Mouse (Mus musculus) T-helper 2 cell (primary cell): ENCODE measurements around the gene Capzb.

ENCODE experiments used
- in situ Hi-C: fragments of 300-600 bp; cut with MboI, MseI; formaldehyde crosslinking; loops from one replicate; pipeline ENCODE4 v1.15.1; 2025; ENCODE audit warnings: high pct_unique_total_duplicates

The Capzb gene

DNA sequence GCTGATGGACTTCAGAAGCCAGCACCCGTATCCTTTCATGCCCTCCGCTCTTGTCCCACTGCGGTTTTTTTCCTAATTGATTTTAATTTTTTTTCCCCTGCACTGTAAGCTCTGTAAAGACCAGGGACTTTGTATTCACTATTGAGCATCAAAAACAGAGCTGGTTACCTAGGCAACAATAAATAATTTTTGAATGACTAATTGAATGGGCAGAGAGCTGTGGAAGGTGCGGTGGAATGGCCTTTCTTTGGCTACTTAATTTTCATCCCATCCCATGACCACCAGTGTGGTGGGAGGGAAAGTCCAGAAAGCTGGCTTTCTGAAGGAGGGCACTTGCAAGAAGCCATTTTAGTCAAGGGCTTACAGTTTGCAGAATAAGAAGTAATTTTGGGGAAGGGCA is 41.6 kb downstream of the Capzb start:
- in situ Hi-C loops, result no loop called here

DNA sequence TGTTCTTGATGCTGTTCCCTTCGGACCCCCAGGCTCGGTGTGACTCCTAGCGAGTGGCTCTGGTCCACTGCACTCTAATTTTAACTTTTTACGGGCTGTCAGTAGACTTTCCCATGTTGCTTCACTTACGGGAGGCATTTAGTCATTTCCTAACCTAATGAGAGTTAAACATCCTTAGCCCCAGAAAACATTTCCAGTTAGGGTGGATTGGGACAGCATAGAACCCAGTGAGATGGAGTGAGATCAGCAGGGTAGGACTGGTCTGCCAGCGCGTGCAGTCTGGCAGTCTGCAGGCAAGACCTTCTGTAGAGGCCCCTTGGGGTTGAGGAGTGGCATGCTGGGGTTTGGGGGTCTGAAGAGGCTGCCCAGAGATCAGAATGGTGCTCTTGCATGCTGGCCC is 42.9 kb downstream of the Capzb start:
- in situ Hi-C loops, result no loop called here

DNA sequence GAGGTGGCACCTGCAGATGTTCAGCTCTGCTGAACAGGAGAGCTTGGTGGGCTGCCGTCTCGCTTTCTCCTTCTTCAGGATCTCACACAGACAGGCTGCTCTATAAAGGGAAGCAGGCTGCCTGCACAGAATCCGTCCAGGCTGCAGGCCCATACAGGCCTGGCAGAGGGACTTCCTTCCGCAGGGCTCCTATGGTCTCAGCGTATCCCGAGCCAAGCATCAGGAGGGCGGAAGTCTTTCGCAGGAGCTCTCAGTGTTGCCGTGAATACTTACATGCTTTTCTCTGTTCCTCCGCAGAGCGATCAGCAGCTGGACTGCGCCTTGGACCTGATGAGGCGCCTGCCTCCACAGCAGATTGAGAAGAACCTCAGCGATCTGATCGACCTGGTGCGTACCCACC is 45.9 kb downstream of the Capzb start:
- in situ Hi-C loops, result no loop called here

DNA sequence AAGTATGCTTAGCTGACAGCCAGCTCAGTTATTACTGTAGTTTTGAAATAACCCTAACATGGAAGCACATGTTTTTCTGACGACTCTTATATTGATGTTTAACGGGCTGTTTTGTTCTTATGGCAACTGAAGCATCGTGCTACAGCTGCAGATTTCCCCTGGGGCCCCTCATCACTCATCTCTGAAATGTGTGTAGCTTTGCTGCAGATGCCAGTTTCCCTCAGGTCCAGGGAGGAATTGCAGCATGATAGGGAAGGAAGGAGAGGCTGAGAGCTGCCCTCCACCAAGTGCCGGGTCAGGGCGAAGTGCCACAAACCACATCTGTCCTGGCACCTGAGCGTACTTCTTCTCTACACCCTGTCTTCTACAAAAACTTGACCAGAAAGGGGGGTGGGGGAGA is 47.6 kb downstream of the Capzb start:
- in situ Hi-C loops, result no loop called here

DNA sequence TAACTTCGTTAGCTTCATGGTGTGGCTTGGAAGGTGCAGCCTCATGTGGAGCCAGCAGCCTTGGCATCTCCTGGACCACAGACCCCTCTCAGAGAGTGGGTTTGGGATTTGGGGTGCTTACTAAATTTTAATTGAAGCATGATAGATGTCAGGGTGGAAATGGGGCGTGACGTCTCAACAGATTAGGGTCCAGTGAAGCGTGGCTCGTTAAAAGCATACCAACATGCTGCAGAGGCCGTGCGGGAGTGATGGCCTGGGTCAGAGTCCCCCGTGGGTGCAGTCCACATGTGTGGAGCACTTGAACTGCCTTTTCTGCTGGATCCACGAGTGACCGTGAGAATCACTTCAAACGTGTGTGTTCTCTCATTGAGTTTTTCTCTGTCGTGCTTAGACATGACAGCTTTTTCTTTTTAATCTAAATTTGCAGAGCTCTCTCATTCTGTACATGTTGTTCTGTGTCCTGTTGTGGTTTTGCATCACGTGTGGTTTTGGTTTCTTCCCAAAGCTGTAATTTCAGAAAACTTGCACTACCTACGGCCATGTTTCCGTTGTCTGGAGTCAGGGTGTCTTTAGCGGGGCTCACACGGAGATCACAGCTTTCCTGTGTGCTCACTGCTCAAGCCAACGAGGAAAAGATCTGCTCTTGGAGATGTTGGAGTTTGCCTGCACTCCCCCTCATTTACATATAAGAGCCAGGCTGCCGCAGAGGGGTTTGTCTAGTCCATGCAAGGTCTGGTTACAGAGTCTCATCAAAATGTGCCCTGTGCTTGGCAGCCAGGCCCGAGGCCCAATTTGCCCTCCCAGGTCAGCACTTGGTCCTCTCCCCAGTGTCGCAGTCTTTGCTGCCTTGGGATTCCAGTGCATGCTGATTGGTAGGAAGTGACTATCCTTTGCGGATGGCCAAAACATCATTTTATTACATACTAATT is 49.2 kb downstream of the Capzb start:
- in situ Hi-C loops, result no loop called here

DNA sequence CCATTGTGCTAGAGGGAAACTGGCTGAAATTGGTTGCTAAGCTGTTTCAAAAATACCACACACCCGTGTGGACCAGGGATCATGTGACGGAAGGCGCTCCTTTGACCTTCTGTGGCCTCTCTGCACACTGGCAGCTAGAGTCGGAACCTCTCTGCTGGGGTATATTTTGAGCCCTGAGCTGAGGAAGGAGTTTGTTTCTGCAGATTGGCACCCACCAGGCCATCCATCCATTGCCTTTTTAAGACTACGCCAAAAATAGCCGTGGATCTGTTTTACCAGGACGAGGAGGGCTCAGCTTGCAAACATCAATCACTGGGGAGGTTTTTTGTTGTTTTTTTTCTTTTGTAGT is 49.9 kb downstream of the Capzb start:
- in situ Hi-C loops, result no loop called here

DNA sequence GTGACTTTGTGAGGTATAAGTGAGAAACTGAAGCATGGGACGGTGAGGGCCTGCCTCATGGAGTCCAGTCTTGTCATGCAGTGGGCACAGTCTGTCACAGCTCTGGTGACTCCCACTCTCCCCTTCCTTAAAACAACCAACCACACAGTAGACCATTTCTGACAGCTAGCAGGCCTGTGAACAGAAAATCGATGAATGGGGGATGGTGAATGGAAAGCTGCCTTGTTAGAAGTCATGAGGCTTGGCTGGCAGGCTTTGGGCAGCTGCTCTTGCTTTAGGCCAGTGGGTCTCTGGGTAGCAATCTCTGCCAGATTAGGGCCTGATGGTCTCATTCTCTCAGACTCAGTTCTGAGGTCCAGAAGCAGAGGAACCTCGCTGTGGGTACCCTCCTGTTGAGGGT is 51.5 kb downstream of the Capzb start:
- in situ Hi-C loops, result no loop called here

DNA sequence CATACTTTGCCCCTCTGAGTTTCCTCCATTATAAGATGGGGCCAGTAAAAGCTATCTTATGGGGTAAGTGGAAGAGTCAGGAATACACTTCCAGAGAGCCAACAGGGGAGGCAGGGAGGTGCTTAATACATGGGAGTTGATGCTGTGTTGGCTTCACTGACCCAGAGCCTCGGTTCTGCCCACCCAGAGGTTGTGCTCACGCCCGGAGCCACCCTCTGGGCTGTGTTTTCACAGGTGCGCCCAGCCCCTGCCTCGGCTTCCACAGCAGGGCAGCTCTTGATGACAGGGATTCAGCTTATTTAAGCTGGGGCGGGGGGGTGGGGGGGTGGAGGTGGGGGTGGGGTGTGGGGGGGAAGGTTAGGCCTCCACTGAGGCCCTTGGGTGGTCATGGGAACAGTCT is 52.1 kb downstream of the Capzb start:
- in situ Hi-C loops, result no loop called here

DNA sequence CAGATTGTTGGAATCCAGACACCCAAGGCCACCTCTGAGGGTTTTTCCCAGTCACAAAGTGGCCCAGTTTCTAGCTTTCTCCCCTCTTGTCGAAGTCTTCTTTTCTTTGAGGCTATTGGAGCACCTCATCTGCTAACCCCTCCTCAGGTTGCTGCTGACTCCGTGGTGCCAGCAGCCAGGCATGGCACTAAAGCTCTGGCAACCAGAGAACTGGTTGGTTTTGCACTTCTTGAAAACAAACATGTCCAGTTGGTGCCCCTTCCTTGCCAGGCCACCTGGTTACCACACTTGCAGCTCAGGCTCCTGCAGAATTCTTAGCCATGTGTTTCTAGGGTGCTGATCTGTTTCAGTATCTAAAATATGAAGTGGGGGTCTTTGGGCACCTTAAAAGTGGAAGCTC is 52.8 kb downstream of the Capzb start:
- in situ Hi-C loops, result no loop called here

DNA sequence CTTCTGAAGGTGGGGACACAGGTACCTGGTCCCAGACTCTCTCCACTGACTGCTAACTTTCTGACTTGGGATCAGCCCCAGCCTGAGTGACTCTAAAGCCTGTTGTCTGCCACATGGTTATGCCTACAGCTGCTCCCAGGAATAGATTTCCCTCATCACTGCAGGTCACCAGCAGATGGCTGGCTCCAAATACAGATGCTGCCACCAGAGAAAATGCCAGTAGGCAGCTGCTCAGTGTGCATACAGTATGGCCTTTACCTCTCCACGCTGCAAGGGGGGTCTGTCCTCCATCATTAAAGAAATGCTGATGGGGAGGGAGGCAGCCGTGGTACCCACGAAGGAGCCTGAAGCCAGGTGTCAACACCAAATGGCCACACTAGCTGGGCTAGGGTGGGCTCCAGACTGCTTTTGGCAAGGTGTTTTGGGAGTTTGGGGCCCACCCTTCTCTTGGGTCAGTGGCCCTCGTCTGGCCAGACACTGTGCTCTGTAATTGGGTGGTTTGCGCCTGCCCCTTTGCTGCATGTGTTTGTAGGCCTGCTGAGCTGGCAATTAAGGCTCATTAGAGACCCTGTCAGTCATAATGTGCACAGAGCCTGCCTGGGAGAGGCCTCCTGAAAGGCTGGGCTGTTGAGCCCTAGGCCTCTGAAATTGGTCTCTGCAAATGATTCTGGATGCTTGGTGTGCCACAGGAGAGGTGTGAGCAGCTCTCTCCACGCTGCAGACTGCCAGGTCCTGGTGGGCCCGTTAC is 53.6 kb downstream of the Capzb start:
- in situ Hi-C loops, result no loop called here

DNA sequence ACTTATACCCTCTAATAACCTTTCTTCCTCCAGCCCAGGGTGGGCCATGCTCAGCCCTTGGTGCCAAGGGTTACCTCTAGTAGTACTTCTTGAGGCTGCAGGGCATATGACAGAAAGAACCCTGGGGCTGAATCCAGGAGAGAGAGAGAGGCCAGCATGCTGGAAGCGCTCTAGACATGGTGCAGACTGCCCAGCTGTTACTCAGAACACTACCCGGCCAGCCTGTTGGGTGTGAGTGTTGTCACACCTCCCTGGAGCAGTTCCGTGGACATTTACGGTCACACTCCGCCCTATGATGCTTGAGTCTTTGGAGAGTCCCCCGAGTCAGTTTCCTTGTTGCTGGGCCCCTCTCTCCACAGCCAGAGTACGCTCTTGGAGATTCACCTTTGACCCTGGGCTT is 55.3 kb downstream of the Capzb start:
- in situ Hi-C loops, result no loop called here

DNA sequence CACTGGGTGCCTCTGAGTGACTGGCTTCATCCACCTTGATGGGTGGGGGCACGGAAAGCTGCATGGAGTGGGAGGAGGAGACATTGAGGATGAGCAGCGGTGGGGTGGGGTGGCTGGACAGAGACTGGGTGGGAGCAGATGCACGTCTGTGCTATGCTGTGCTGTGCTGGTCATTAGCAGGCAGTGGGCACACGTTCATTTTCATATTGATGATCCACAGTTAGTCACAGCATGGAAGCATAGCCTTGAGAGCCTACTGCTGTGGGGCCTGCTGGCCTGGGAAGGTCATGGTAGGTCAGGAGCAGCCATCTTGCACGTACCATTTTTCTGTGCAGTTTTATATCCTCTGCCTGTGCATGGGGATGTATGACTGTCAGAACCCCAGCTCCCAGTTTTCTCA is 56.0 kb downstream of the Capzb start:
- in situ Hi-C loops, result no loop called here

DNA sequence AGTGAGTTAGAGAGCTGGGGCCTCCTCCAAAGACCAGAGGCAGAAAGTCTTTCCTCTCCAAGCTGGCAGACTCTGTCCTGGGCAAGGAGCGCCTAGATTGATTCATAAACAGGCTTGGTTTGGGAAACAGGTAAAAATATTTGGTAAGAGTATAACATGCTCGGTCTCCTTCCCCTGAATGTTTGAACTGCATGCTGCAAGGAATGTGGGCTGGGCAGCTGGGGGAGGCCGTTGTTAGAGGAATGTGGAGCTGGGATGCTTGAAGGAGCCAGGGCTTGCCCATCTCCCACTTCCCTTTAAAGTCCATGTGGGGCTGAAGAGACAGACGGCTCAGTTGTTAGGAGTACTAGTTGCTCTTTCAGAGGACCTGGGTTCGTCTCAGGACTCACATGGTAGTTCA is 57.3 kb downstream of the Capzb start:
- in situ Hi-C loops, result loop anchor here (25.0 kb wide), 1 partner anchor 163 kb away; the partner anchor contains the start of genes Htr6 and Nbl1

DNA sequence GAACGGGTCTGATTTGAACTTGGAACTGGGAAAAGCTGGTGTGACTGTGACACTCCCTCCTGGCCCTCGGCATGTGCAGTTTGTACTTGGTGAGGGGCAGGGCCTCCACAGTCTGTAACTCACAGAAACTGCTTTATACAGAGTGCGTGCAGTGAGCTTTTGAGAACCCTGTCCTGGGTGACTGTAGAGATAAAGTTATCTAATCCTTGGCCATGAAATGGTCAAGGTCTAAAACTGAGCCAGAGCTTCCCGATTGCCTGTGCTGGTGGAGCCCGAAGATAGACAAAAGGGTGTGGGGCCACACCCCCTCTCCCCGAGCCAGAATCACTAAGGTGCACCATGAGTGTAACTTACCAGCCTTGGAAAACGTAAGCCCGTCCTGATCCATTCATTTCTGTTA is 58.2 kb downstream of the Capzb start:
- in situ Hi-C loops, result loop anchor here (25.0 kb wide), 1 partner anchor 164 kb away; the partner anchor contains the start of genes Htr6 and Nbl1

DNA sequence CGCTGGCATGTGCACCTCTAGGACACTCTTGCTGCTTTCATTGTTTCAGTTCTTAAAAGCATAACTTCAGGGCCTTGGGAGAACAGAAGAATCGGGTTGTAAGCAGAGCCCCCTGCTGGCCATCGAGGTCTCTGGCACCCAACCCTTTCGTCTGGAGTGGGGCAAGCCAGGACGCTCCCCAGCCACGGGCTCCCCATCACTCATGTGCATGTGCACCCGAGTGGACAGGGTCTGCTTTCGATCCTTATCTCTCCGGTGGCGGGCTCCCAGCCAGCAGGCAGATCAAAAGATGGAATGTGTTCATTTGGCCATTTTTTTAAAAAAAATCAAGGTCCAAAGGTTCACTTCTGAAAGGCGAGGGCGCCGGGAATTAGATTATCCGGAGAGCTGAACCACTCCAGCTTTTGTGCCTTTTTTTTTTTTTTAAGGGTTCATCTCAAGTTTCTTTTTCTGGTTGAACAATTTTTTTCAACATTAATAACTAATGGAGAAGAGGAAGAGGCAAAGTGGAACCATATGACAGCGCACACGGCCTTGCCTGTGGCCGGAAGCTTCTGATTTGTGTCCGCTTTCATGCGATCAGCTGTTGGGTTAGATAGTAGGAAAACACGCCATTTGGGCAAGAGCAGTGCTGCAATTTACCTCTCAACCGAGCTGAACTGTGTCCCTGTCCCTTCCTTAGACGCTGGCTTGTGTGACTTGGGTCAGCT is 59.5 kb downstream of the Capzb start:
- in situ Hi-C loops, result loop anchor here (25.0 kb wide), 1 partner anchor 165 kb away; the partner anchor contains the start of genes Htr6 and Nbl1

DNA sequence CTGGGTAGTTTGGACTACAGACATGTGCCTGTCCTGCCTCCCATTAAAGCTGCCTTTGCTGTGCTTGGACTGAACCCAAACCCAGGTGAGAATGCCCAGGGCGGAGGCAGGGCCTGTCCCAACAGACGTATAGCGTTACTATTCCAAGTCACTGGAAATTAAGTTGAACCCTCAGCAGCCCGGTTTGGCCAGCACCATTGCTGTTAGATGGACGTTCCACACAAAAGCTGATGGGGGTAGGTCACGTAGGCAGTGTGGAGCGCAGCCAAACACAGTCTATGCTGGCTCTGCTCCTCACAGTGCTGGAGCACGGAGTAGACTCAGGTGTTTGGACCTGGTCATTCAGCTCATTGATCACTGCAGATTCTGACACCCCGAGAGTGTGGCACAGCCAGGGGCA is 60.5 kb downstream of the Capzb start:
- in situ Hi-C loops, result loop anchor here (25.0 kb wide), 1 partner anchor 166 kb away; the partner anchor contains the start of genes Htr6 and Nbl1

DNA sequence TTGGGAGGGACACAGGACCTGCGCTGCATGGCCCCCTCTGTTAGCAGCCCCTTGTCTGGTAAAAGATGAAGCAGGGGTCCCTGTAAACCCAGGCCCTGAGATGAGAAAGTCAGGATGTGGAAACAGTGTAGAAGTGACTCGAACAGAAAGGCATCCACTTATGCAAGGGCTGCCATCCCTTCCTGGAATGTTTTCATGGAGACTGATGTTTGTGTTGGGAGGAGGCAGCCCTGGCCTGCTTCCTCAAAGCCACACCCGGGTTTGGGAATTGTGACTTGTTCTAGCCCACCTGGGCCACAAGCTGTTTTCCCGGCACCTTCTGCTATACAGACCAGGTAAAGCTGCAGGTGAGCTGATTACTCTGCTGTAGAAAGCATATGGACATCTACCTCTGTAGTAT is 63.4 kb downstream of the Capzb start:
- in situ Hi-C loops, result loop anchor here (25.0 kb wide), 1 partner anchor 169 kb away; the partner anchor contains the start of genes Htr6 and Nbl1

DNA sequence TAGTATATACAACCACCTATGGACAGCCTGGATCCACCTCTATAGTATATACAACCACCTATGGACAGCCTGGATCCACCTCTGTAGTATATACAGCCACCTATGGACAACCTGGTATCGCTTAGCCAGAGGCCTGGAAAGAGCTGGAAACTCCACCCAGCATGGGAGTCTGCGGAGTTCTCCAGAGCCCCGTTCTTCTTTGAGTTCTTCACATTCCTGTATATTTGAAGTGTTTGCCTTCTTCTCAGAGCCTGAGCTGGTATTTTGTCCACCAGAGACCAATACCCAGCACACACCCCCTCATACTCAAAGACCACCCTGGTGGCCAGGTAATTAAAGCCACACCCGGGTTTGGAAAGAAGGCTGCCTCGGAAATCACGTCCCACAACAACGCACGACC is 64.0 kb downstream of the Capzb start:
- in situ Hi-C loops, result loop anchor here (25.0 kb wide), 1 partner anchor 169 kb away; the partner anchor contains the start of genes Htr6 and Nbl1

DNA sequence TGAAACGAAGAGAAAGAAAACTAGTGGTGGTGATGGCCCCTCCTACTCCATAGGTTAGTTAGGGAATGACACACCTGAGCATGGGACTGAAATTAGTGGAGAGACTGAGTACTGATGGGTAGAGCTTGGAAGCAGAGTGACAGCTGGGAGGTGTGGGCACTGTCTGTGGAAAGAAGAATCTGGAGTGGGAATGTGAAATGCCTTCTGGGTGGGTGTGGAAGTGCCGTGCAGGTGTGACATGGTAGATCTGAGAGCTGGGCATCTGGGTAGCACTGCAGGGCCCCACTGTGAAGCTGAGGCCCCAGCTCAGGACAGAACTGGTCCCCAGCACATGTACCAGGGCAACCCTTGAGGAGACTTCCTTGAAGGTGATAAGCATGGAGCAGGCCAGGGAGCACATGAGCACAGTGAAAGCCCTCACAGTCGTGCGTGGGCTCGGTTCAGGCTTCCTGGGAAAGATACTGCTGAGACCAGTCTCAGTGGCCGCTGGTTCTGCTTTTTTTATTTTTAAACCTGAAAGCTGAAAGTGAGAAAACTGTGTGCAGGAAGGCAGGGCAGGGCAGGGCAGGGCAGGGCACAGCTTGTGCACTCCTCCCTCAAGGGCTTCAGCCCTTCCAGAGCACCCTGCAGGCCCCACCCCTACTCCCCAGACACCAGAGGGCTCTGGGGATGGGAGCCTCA is 66.1 kb downstream of the Capzb start:
- in situ Hi-C loops, result loop anchor here (25.0 kb wide), 1 partner anchor 171 kb away; the partner anchor contains the start of genes Htr6 and Nbl1

DNA sequence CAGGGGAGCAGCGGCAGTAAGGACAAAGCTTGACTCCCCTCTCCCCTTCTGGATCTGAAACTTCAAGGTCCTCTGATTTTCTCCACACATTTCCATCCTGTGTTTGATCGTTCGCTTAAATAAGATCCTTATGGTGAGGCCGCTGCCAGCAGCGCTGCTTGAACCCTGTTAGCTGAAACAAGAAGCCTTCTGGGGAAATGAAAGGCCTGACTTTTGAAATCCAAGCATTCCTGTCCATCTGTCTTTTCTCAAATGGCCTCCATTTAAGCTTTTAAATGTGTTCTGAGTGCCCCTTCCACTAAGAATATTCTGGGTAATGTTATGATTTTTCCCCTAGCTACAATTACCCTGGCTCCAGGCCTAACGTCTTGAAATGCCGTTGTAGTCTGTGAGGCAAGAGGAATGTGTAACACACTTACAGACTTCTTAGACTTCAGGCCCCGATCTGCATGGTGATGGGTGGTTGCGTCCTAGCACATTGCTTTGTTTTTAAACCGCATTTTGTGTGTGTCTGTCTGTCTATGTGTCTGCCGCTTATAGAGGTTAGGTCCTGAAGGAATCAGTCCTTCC is 66.7 kb downstream of the Capzb start:
- in situ Hi-C loops, result loop anchor here (25.0 kb wide), 1 partner anchor 172 kb away; the partner anchor contains the start of genes Htr6 and Nbl1

DNA sequence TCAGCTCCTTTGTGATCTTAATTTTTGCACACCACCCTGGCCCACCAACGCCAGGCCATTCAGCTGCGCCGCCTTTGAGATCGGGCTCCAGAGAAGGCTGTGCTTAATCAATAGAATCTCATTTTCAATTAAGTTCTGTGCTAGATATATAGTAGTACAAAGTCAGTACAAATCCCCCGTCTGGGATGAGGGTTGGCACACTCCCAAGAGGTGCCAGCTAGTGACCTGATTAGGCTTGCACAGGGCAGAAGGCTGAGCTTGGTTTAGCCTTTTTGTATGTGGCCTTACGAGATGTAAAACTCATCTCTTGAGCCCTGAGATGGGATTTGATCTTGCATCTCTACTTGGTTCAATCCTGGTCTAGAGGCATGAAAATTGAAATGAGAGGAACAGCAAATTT is 70.3 kb downstream of the Capzb start:
- in situ Hi-C loops, result loop anchor here (25.0 kb wide), 1 partner anchor 176 kb away; the partner anchor contains the start of genes Htr6 and Nbl1
